Mouse (Mus musculus) E14TG2a.4 (cell line): ENCODE results near the gene Ikzf3.

Source experiments
- CTCF ChIP-seq: conservative IDR thresholded peaks from 2 replicates; pipeline ENCODE4 v1.5.1; 2014; ENCODE audit warnings: low read length
- POU5F1 ChIP-seq: IDR thresholded peaks from 2 replicates; pipeline ENCODE4 v1.6.1; 2014; ENCODE audit warnings: low read length, borderline replicate concordance

DNA sequence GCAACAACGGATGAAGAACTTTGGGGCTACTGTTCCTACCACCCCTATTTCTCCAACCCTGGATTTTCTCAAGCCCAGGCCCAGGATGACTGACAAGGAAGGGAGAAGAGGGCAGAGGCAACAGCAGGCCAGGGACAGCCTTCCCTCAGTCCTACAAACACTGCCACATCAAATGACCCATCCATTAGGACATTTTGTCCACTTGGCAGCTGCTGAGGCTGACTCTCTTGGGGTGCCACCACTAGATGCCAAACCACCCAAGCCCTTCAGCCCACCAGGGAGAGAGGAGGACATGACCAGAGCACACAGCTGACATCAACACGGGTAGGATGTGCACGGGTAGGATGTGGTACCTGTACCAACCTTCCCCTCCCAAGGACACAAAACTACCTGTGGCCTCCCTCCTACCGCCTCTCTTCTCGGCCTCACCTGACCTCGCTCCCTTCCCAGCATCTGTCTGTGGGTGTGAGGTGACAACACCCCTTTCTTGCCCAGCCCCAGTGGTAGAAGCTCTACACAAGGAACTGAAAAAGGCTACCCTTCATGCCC, 38.9 kb upstream of the Ikzf3 start:
- TF ChIP-seq CTCF (no peak), POU5F1 (no peak)
